Mouse (Mus musculus): ENCODE data around the gene Il1rap. TPM values are rescaled to one million over a fixed set of nuclear protein-coding genes. Genes with fewer than 3 reads are reported as not detected.

Gene Il1rap
- polyA plus RNA-seq (2012), result 1.7 TPM in 2 replicates

GRCm38 (mm10) chr16:26581048-26581912, at the start of gene Il1rap:
Il1rap (plus strand) TSS chr16:26581704.

Other genes with a start within 250 kb of the Il1rap start
- gene Cldn1, start 209.9 kb upstream of the Il1rap start, polyA plus RNA-seq (2012), result 0.30 and 0.38 TPM in 2 replicates
- gene Cldn16, start 118.6 kb upstream of the Il1rap start, polyA plus RNA-seq (2012), result not detected in 2 replicates
- not detected in 2 replicates for gene Tmem207, start 54.9 kb upstream of the Il1rap start, polyA plus RNA-seq (2012)

Measured in megakaryocyte-erythroid progenitor cell, adult 5 weeks (primary cell).